Mouse (Mus musculus) sigmoid colon, adult 10 weeks (tissue): ENCODE results near the gene Plscr2. TPM values are rescaled to one million over a fixed set of nuclear protein-coding genes. Genes with fewer than 3 reads are reported as not detected.

ENCODE experiments used
- polyA plus RNA-seq: library from polyadenylated mRNA; stranded (reverse); fragments of 350-450 nt; fragmentation: Illumina TruSeq; extraction: RNeasy Lipid Tissue Mini Kit (QIAGEN cat#74804); gene quantifications from one replicate; pipeline ENCODE4 v1.2.3, GENCODE M21; 2014; ENCODE audit warnings: low read depth, low replicate concordance

Gene Plscr2
- polyA plus RNA-seq: 18.1 TPM

GRCm38 (mm10) chr9:92275486-92276207, at the start of gene Plscr2:
Plscr2 (plus strand) TSS chr9:92275602.

DNA sequence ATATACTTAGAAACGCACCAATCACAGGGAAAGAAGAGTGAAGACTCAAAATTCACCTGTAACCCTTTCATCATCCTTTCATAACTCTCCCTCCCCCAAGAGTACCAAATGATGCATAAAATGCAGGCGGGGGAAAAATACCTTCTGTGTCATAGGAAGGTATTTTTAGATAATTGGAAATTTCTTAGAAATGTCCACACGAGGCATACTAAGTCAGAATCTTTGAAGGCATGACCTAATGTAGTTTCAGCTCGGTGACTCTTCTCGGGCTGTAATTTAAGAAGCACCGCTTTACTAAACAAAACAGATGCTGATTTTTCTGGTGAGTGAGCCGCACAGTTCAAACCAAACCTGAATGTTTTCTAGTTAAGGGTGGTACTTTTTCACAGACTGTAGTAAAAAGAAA, 26.0 kb upstream of the Plscr2 start, which contains the start of gene Plscr1:
TSS of gene Plscr1 (plus strand) at position 304 of the 406 bp plus-strand sequence.

DNA sequence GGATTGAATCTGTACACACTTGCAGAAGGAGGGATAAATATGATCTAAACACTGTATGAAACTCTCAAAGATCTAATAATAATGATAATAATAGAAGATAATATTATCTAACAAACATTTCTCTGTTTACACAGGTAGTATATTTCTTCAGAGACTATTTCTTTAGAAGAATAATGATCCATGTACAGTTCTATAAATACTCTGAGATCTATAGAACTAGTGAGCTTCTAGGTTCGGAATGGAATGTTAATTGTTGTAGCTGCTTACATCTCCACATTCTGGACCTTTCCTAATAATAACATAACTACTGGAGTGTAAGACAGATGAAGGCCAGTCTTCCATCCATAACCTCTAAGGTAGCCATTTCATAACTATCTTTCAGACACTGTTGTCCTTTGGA, 33.7 kb downstream of the Plscr2 start, which contains the start of gene 1700057G04Rik:
TSS of gene 1700057G04Rik (plus strand) at position 301 of the 400 bp plus-strand sequence.

Other genes starting within 250 kb of the Plscr2 start
- not detected for gene Plscr5, start 82.7 kb upstream of the Plscr2 start, polyA plus RNA-seq
- 166 TPM for gene Plscr1, start 25.9 kb upstream of the Plscr2 start, polyA plus RNA-seq
- gene 1700057G04Rik, start 33.8 kb downstream of the Plscr2 start, polyA plus RNA-seq: not detected
- 39.4 TPM for gene Plscr4, start 181.8 kb downstream of the Plscr2 start, polyA plus RNA-seq